Mouse (Mus musculus): ENCODE measurements at regions not wholly inside any gene's neighbourhood (a gene's known extent, or its start where the extent isn't known, plus 50 kb on each side); places are given as distances from the start of the nearest gene placed in this dataset.

DNA sequence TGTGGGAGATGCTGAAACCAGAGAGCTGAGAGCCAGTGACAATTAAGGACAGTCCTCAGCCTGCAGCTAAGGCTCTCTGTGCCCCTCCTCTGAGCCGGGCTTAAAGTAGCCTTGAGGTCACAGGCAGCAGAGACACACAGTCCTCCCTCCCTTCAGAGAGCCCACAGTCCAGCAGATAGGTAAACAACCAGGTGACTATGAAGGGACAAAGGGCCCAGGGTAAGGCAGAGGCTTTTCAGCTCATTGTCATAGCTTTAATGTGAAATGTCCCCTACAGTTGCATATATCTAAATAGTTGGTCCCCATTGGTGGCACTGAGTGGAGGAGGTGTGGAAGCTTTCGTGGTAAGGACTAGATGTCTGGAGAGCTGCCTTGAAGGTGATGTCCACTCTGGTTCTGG lies 88.5 kb downstream of the Rplp1 start:
- TF ChIP-seq CTCF (conservative IDR thresholded peaks at IDR 0.05; ENCODE audit: insufficient read depth, insufficient read length, low read depth, low read length) (no peak), POLR2A (IDR thresholded peaks at IDR 0.05; ENCODE audit: low read depth, low read length) (no peak)
